27 mouse cellular contexts compared by ENCODE assay signal in genomic region chr3:79563511-79563910, GRCm38 (mm10). TPM values are rescaled to one million over a fixed set of nuclear protein-coding genes. Genes with fewer than 3 reads are reported as not detected.
DNase-seq lines count a peak whose midpoint lies in the region; ATAC-seq and TF ChIP-seq lines count a peak whose summit lies in the region.
"Had no signal": no experiment of that assay in that cellular context is flagged by ENCODE, and none has a peak within 500 bp of the region (broad histone marks: within the 10 kb centered on the region; RNA-seq: fewer than 3 reads in every experiment).

No protein-coding gene starts in this region.

- TF ChIP-seq CTCF in kidney, adult 2 months (conservative IDR thresholded peaks at IDR 0.05; ENCODE audit: insufficient read depth, insufficient read length, low read depth, low read length): no peak
- TF ChIP-seq CTCF in bone marrow macrophage, adult 2 months (IDR thresholded peaks at IDR 0.05; ENCODE audit: low read depth, low read length): no peak

- DNase-seq in embryo, embryonic 10 days (ENCODE audit: low spot score): peak; percentile 0
- DNase-seq in embryo, embryonic 10.5 days (ENCODE audit: low spot score): no peak
- DNase-seq in kidney, adult 2 months: no peak
- no peak for DNase-seq in gastrocnemius, postnatal 4 days (ENCODE audit: low spot score in 2 of 2)
- DNase-seq: adrenal gland, adult 8-10 months; adrenal gland, postnatal 14 days; adrenal gland, postnatal 36 days; B cell, adult 2 months; cerebellum, adult 11 months; cerebellum, adult 8-10 months; cerebellum, adult 9-11 months; cerebellum, postnatal 14 days; cerebellum, postnatal 36 days; embryo, embryonic 11 days had no signal

- H3K9ac ChIP-seq in kidney, embryonic 14.5 days (ENCODE audit: low read depth, low read length): no peak overlapping the region
- H3K9ac ChIP-seq: embryonic facial prominence, embryonic 13.5 days; embryonic facial prominence, embryonic 15.5 days; forebrain, embryonic 12.5 days had no signal

- no peak overlapping the region for H3K4me3 ChIP-seq in kidney, adult 2 months (ENCODE audit: insufficient read depth, low read depth, low read length)
- H3K4me3 ChIP-seq in kidney, embryonic 14.5 days (ENCODE audit: low read length): no peak overlapping the region
- no peak overlapping the region for H3K4me3 ChIP-seq in bone marrow macrophage, adult 2 months (ENCODE audit: insufficient read depth, low read length)
- H3K4me3 ChIP-seq: embryonic facial prominence, embryonic 13.5 days; embryonic facial prominence, embryonic 15.5 days; erythroblast, embryonic 14.5 days; forebrain, embryonic 10.5 days; forebrain, embryonic 12.5 days had no signal

- H3K9me3 ChIP-seq in kidney, embryonic 14.5 days (ENCODE audit: control insufficient read depth, low read length): no peaks in the 10 kb centered on the region
- H3K9me3 ChIP-seq: embryonic facial prominence, embryonic 13.5 days; embryonic facial prominence, embryonic 15.5 days; forebrain, embryonic 10.5 days; forebrain, embryonic 12.5 days; G1E had no signal

- H3K27ac ChIP-seq in kidney, adult 2 months (ENCODE audit: insufficient read depth, low read depth, low read length): peak overlapping the region; percentile 13; the same call in 1 of the 2 replicates
- H3K27ac ChIP-seq in kidney, embryonic 14.5 days (ENCODE audit: low read depth, low read length): no peak overlapping the region
- H3K27ac ChIP-seq in bone marrow macrophage, adult 2 months (ENCODE audit: insufficient read depth, low read depth, low read length): peak overlapping the region; percentile 24
- H3K27ac ChIP-seq: embryonic facial prominence, embryonic 13.5 days; embryonic facial prominence, embryonic 15.5 days; forebrain, embryonic 10.5 days; forebrain, embryonic 12.5 days had no signal

- no peaks in the 10 kb centered on the region for H3K27me3 ChIP-seq in kidney, adult 2 months (replicated peaks; ENCODE audit: control insufficient read depth, insufficient read depth, low read length)
- H3K27me3 ChIP-seq in kidney, embryonic 14.5 days (ENCODE audit: control insufficient read depth, insufficient read depth, low read length): no peaks in the 10 kb centered on the region
- H3K27me3 ChIP-seq: embryonic facial prominence, embryonic 13.5 days; embryonic facial prominence, embryonic 15.5 days; forebrain, embryonic 12.5 days; Patski had no signal

- ATAC-seq in kidney, embryonic 14.5 days (ENCODE audit: low FRiP score, low TSS enrichment): no peak
- ATAC-seq: activated CD4-positive, CD25-positive, alpha-beta regulatory T cell, adult 4 months; CD4-positive, CD25-positive, alpha-beta regulatory T cell, adult 4 months; forebrain, embryonic 14.5 days; forebrain, embryonic 16.5 days; Patski had no signal

- H3K36me3 ChIP-seq in kidney, adult 2 months (ENCODE audit: control insufficient read depth, insufficient read depth, low read length): no peaks in the 10 kb centered on the region; the same call in 1 of the 2 replicates
- H3K36me3 ChIP-seq in kidney, embryonic 14.5 days (ENCODE audit: control insufficient read depth, insufficient read depth, low read length): no peaks in the 10 kb centered on the region
- H3K36me3 ChIP-seq: embryonic facial prominence, embryonic 13.5 days; embryonic facial prominence, embryonic 15.5 days; forebrain, embryonic 12.5 days had no signal

- 74% methylated on average over 2 of the region's 2 CpGs for WGBS in kidney, adult 2 months
- WGBS in kidney, embryonic 14.5 days: 85% methylated on average over 2 of the region's 2 CpGs

- no peak for TF ChIP-seq POLR2A in kidney, adult 2 months (IDR thresholded peaks at IDR 0.05; ENCODE audit: low read depth, low read length)
- no peak for TF ChIP-seq POLR2A in bone marrow macrophage, adult 2 months (IDR thresholded peaks at IDR 0.05; ENCODE audit: borderline replicate concordance, low read depth, low read length)

- H3K4me1 ChIP-seq in kidney, adult 2 months (ENCODE audit: control insufficient read depth, insufficient read depth, low read length): peaks cover 15% of the 10 kb centered on the region
- H3K4me1 ChIP-seq in kidney, embryonic 14.5 days (ENCODE audit: control insufficient read depth, insufficient read depth, low read length): peaks cover 17% of the 10 kb centered on the region; the same call in 1 of the 2 replicates
- H3K4me1 ChIP-seq in bone marrow macrophage, adult 2 months (ENCODE audit: control insufficient read depth, insufficient read depth, low read length): peaks cover 40% of the 10 kb centered on the region

- H3K4me2 ChIP-seq in kidney, embryonic 14.5 days (replicated peaks; ENCODE audit: low read depth, low read length): no peak overlapping the region
- H3K4me2 ChIP-seq: embryonic facial prominence, embryonic 13.5 days; embryonic facial prominence, embryonic 15.5 days; forebrain, embryonic 12.5 days had no signal

RNA-seq across cellular contexts. Expression of gene Fnip2, which starts 4.1 kb away (rescaled TPM):
- polyA plus RNA-seq in kidney, adult 2 months (2012; rRNA removed): 18.9 and 20.0 TPM in 2 replicates
- 4.4 and 6.9 TPM in 2 replicates for polyA plus RNA-seq in kidney, embryonic 14.5 days (2014; fragmentation: Nextera tagmentation; extraction: Ambion mirVana)
- polyA plus RNA-seq in bone marrow macrophage, adult 2 months (2012; ENCODE audit: insufficient read depth, insufficient read length, missing spikeins): 125 and 135 TPM in 2 replicates
- total RNA-seq in gastrocnemius, postnatal 4 days (2021): 10 to 100 TPM; 10.3 to 10.6 TPM

RNA-seq across cellular contexts. Expression of gene Ppid, which starts 27.6 kb away (rescaled TPM):
- 6.4 and 9.6 TPM in 2 replicates for polyA plus RNA-seq in kidney, adult 2 months (2012; rRNA removed)
- 164 and 189 TPM in 2 replicates for polyA plus RNA-seq in kidney, embryonic 14.5 days (2014; fragmentation: Nextera tagmentation; extraction: Ambion mirVana)
- 34.9 and 45.8 TPM in 2 replicates for polyA plus RNA-seq in bone marrow macrophage, adult 2 months (2012; ENCODE audit: insufficient read depth, insufficient read length, missing spikeins)
- total RNA-seq in gastrocnemius, postnatal 4 days (2021): 10 to 100 TPM; 41.1 to 42.5 TPM
